9 mouse cellular contexts compared by ENCODE assay signal in genomic region chr3:39814814-39815213, GRCm38 (mm10).
DNase-seq lines count a peak whose midpoint lies in the region; ATAC-seq lines count a peak whose summit lies in the region.
"Had no signal": no experiment of that assay in that cellular context is flagged by ENCODE, and none has a peak within 500 bp of the region (broad histone marks: within the 10 kb centered on the region; RNA-seq: fewer than 3 reads in every experiment).

No protein-coding gene starts in this region.

- H3K27me3 ChIP-seq in liver, embryonic 11.5 days (replicated peaks; ENCODE audit: control insufficient read depth, insufficient read depth, low read length), result no peaks in the 10 kb centered on the region
- no peaks in the 10 kb centered on the region for H3K27me3 ChIP-seq in forebrain, embryonic 10.5 days (ENCODE audit: poor library complexity, severe bottlenecking)
- no peaks in the 10 kb centered on the region for H3K27me3 ChIP-seq in hindbrain, embryonic 14.5 days (ENCODE audit: control insufficient read depth, insufficient read depth, low read length)
- H3K27me3 ChIP-seq in neural tube, embryonic 13.5 days, result no peaks in the 10 kb centered on the region
- H3K27me3 ChIP-seq: embryonic facial prominence, embryonic 12.5 days had no signal

- H3K4me1 ChIP-seq in liver, embryonic 11.5 days (replicated peaks; ENCODE audit: control insufficient read depth, insufficient read depth, low read length), result no peaks in the 10 kb centered on the region
- no peaks in the 10 kb centered on the region for H3K4me1 ChIP-seq in forebrain, embryonic 10.5 days
- no peaks in the 10 kb centered on the region for H3K4me1 ChIP-seq in hindbrain, embryonic 14.5 days (replicated peaks; ENCODE audit: control insufficient read depth, insufficient read depth, low read length)
- H3K4me1 ChIP-seq in neural tube, embryonic 13.5 days (replicated peaks), result no peaks in the 10 kb centered on the region
- H3K4me1 ChIP-seq: embryonic facial prominence, embryonic 12.5 days had no signal

- no peak overlapping the region for H3K9ac ChIP-seq in liver, embryonic 11.5 days (ENCODE audit: low read depth, low read length)
- H3K9ac ChIP-seq in hindbrain, embryonic 14.5 days, result no peak overlapping the region
- H3K9ac ChIP-seq in neural tube, embryonic 13.5 days, result no peak overlapping the region
- H3K9ac ChIP-seq: embryonic facial prominence, embryonic 12.5 days had no signal

- no peaks in the 10 kb centered on the region for H3K36me3 ChIP-seq in liver, embryonic 11.5 days (ENCODE audit: control insufficient read depth, insufficient read depth, low read length)
- no peaks in the 10 kb centered on the region for H3K36me3 ChIP-seq in forebrain, embryonic 10.5 days (replicated peaks)
- H3K36me3 ChIP-seq in hindbrain, embryonic 14.5 days (replicated peaks; ENCODE audit: control insufficient read depth, insufficient read depth), result no peaks in the 10 kb centered on the region
- no peaks in the 10 kb centered on the region for H3K36me3 ChIP-seq in neural tube, embryonic 13.5 days
- H3K36me3 ChIP-seq: embryonic facial prominence, embryonic 12.5 days had no signal

- no peak overlapping the region for H3K4me3 ChIP-seq in liver, embryonic 11.5 days (ENCODE audit: low read depth, low read length)
- H3K4me3 ChIP-seq in forebrain, embryonic 10.5 days, result no peak overlapping the region
- no peak overlapping the region for H3K4me3 ChIP-seq in hindbrain, embryonic 14.5 days (replicated peaks; ENCODE audit: low read length)
- no peak overlapping the region for H3K4me3 ChIP-seq in neural tube, embryonic 13.5 days
- H3K4me3 ChIP-seq: embryonic facial prominence, embryonic 12.5 days had no signal

- no peak for ATAC-seq in liver, embryonic 11.5 days (replicated peaks; ENCODE audit: low FRiP score)
- peak; percentile 46; the same call in 1 of the 2 replicates for ATAC-seq in hindbrain, embryonic 14.5 days (ENCODE audit: low FRiP score)
- peak; percentile 71; the same call in 1 of the 2 replicates for ATAC-seq in neural tube, embryonic 13.5 days (ENCODE audit: low read depth)
- no peak for ATAC-seq in monocyte, adult 5-6 weeks (replicated peaks; ENCODE audit: insufficient number of reproducible peaks, low FRiP score, low TSS enrichment, poor library complexity, severe bottlenecking)

- peak; percentile 21 for DNase-seq in liver
- no peak for DNase-seq in liver, embryonic 11.5 days (ENCODE audit: low spot score)
- peak; percentile 69 for DNase-seq in adrenal gland, postnatal 14 days
- DNase-seq in forebrain, embryonic 10.5 days (ENCODE audit: extremely low spot score, low spot score), result peak; percentile 64
- peak; percentile 83 for DNase-seq in hindbrain, embryonic 14.5 days (ENCODE audit: low spot score)
- peak; percentile 68 for DNase-seq in left cerebral cortex, postnatal 4 days

- H3K4me2 ChIP-seq in liver, embryonic 11.5 days, result no peak overlapping the region
- no peak overlapping the region for H3K4me2 ChIP-seq in hindbrain, embryonic 14.5 days (replicated peaks)
- no peak overlapping the region for H3K4me2 ChIP-seq in neural tube, embryonic 13.5 days
- H3K4me2 ChIP-seq: embryonic facial prominence, embryonic 12.5 days had no signal

- WGBS in liver, embryonic 11.5 days, result 20% methylated on average over 6 of the region's 6 CpGs
- WGBS in forebrain, embryonic 10.5 days, result 39% methylated on average over 6 of the region's 6 CpGs
- 27% methylated on average over 6 of the region's 6 CpGs for WGBS in hindbrain, embryonic 14.5 days
- 26% methylated on average over 6 of the region's 6 CpGs for WGBS in neural tube, embryonic 13.5 days

- H3K9me3 ChIP-seq in liver, embryonic 11.5 days (ENCODE audit: control insufficient read depth, low read length), result no peaks in the 10 kb centered on the region
- H3K9me3 ChIP-seq in forebrain, embryonic 10.5 days, result no peaks in the 10 kb centered on the region
- H3K9me3 ChIP-seq in hindbrain, embryonic 14.5 days (ENCODE audit: control insufficient read depth, low read length), result no peaks in the 10 kb centered on the region
- no peaks in the 10 kb centered on the region for H3K9me3 ChIP-seq in neural tube, embryonic 13.5 days
- H3K9me3 ChIP-seq: embryonic facial prominence, embryonic 12.5 days had no signal

- no peak overlapping the region for H3K27ac ChIP-seq in liver, embryonic 11.5 days (ENCODE audit: low read depth, low read length)
- no peak overlapping the region for H3K27ac ChIP-seq in forebrain, embryonic 10.5 days
- no peak overlapping the region for H3K27ac ChIP-seq in hindbrain, embryonic 14.5 days
- H3K27ac ChIP-seq in neural tube, embryonic 13.5 days (replicated peaks), result no peak overlapping the region
- H3K27ac ChIP-seq: embryonic facial prominence, embryonic 12.5 days had no signal

- intact Hi-C loops in left cerebral cortex, postnatal 4 days (cut with DNase I), result loop anchor here (2.0 to 10.0 kb wide), 2 partner anchors 630 to 928 kb away; partner anchors contain the start of gene Fat4

Comparison
In these comparisons a context has a peak if more than half of its experiments do, and no peak if none do; other contexts are left out.
1. ATAC-seq: peak in hindbrain, embryonic 14.5 days (single experiment) and neural tube, embryonic 13.5 days (single experiment); none in liver, embryonic 11.5 days (single experiment) and monocyte, adult 5-6 weeks (single experiment).